ENCODE assay signal across 8 mouse cellular contexts in genomic region chr9:108569381-108570206, GRCm38 (mm10). TPM values are rescaled to one million over a fixed set of nuclear protein-coding genes. Genes with fewer than 3 reads are reported as not detected.
DNase-seq lines count a peak whose midpoint lies in the region; ATAC-seq and TF ChIP-seq lines count a peak whose summit lies in the region.

TSS of gene Dalrd3 (plus strand) at chr9:108569886.

- no peak for TF ChIP-seq CTCF in midbrain, postnatal 0 days (IDR thresholded peaks at IDR 0.05)

- no peaks in the 10 kb centered on the region for H3K27me3 ChIP-seq in embryonic facial prominence, embryonic 12.5 days
- no peaks in the 10 kb centered on the region for H3K27me3 ChIP-seq in limb, embryonic 14.5 days (ENCODE audit: control insufficient read depth, insufficient read depth, low read length)
- no peaks in the 10 kb centered on the region for H3K27me3 ChIP-seq in midbrain, postnatal 0 days (ENCODE audit: insufficient read depth, low read length)

- H3K4me3 ChIP-seq in embryonic facial prominence, embryonic 12.5 days: peak within 1 kb of the TSS; percentile 60
- H3K4me3 ChIP-seq in limb, embryonic 14.5 days (replicated peaks; ENCODE audit: low read length): peak within 1 kb of the TSS; percentile 62
- H3K4me3 ChIP-seq in midbrain, postnatal 0 days (ENCODE audit: low read depth, low read length): peak within 1 kb of the TSS; percentile 57

- peaks cover 48% of the 10 kb centered on the region for H3K36me3 ChIP-seq in embryonic facial prominence, embryonic 12.5 days
- H3K36me3 ChIP-seq in limb, embryonic 14.5 days (ENCODE audit: control insufficient read depth, insufficient read depth, low read length): peaks cover 48% of the 10 kb centered on the region
- H3K36me3 ChIP-seq in midbrain, postnatal 0 days (ENCODE audit: insufficient read depth, low read length): peaks cover 43% of the 10 kb centered on the region

- peak within 1 kb of the TSS; percentile 98 for H3K4me2 ChIP-seq in embryonic facial prominence, embryonic 12.5 days (replicated peaks)
- peak within 1 kb of the TSS; percentile 99 for H3K4me2 ChIP-seq in limb, embryonic 14.5 days (replicated peaks; ENCODE audit: low read depth, low read length, severe bottlenecking)
- H3K4me2 ChIP-seq in midbrain, postnatal 0 days (ENCODE audit: low read depth, low read length, poor library complexity, severe bottlenecking): peak within 1 kb of the TSS; percentile 99

- TF ChIP-seq POLR2A in limb, embryonic 14.5 days (IDR thresholded peaks at IDR 0.05; ENCODE audit: borderline replicate concordance, extremely low read depth, insufficient read depth, insufficient read length): no peak

- H3K4me1 ChIP-seq in embryonic facial prominence, embryonic 12.5 days: peaks cover 41% of the 10 kb centered on the region
- peaks cover 16% of the 10 kb centered on the region for H3K4me1 ChIP-seq in limb, embryonic 14.5 days (ENCODE audit: control insufficient read depth, insufficient read depth, low read length)
- H3K4me1 ChIP-seq in midbrain, postnatal 0 days (ENCODE audit: insufficient read depth, low read length): peaks cover 15% of the 10 kb centered on the region

- peak within 1 kb of the TSS; percentile 74 for H3K27ac ChIP-seq in embryonic facial prominence, embryonic 12.5 days
- peak within 1 kb of the TSS; percentile 67; the same call in 1 of the 2 replicates for H3K27ac ChIP-seq in limb, embryonic 14.5 days (replicated peaks; ENCODE audit: low read depth, low read length)
- H3K27ac ChIP-seq in midbrain, postnatal 0 days (ENCODE audit: low read depth, low read length): peak within 1 kb of the TSS; percentile 64

- ATAC-seq in embryonic facial prominence, embryonic 12.5 days (ENCODE audit: insufficient number of reproducible peaks, insufficient read depth, low FRiP score, low TSS enrichment): peak; percentile 53
- ATAC-seq in limb, embryonic 14.5 days (ENCODE audit: low FRiP score, low read depth): peak; percentile 70
- peak; percentile 29 for ATAC-seq in midbrain, postnatal 0 days (ENCODE audit: low FRiP score)

- 6% methylated on average over 42 of the region's 42 CpGs for WGBS in embryonic facial prominence, embryonic 12.5 days
- WGBS in limb, embryonic 14.5 days: 7% methylated on average over 35 of the region's 42 CpGs
- 6% methylated on average over 42 of the region's 42 CpGs for WGBS in midbrain, postnatal 0 days

- peak within 1 kb of the TSS; percentile 71 for H3K9ac ChIP-seq in embryonic facial prominence, embryonic 12.5 days
- H3K9ac ChIP-seq in limb, embryonic 14.5 days (ENCODE audit: low read depth, low read length, severe bottlenecking): peak within 1 kb of the TSS; percentile 63
- peak within 1 kb of the TSS; percentile 60 for H3K9ac ChIP-seq in midbrain, postnatal 0 days (replicated peaks; ENCODE audit: low read length, poor library complexity, severe bottlenecking)

- no peaks in the 10 kb centered on the region for H3K9me3 ChIP-seq in embryonic facial prominence, embryonic 12.5 days
- H3K9me3 ChIP-seq in limb, embryonic 14.5 days (ENCODE audit: control insufficient read depth, low read length): no peaks in the 10 kb centered on the region
- no peaks in the 10 kb centered on the region for H3K9me3 ChIP-seq in midbrain, postnatal 0 days (ENCODE audit: low read length)

- DNase-seq in 3134 (ENCODE audit: extremely low read depth, insufficient read length, low spot score): peak; percentile 97
- DNase-seq in adrenal gland, postnatal 25 days: peak; percentile 91
- DNase-seq in heart, adult 11 months: peak; percentile 99
- peak; percentile 91 for DNase-seq in kidney, adult 18-20 months
- peak; percentile 97 for DNase-seq in limb, embryonic 14.5 days (ENCODE audit: low spot score)
- DNase-seq in midbrain, postnatal 0 days (ENCODE audit: low spot score): peak; percentile 97
- peak; percentile 73 to 78 for DNase-seq in spleen, postnatal 14 days (ENCODE audit: low spot score in 2 of 2)

RNA-seq across cellular contexts. Expression of gene Dalrd3, which starts in this region (rescaled TPM):
- total RNA-seq in adrenal gland, postnatal 25 days (2021): 79.2 and 85.4 TPM in 2 replicates
- polyA plus RNA-seq in embryonic facial prominence, embryonic 12.5 days (2016; fragmentation: Nextera tagmentation; extraction: Ambion mirVana): 199 and 207 TPM in 2 replicates
- polyA plus RNA-seq in limb, embryonic 14.5 days (2012; rRNA removed): 144 and 198 TPM in 2 replicates
- 124 and 132 TPM in 2 replicates for polyA plus RNA-seq in limb, embryonic 14.5 days (2014; fragmentation: Nextera tagmentation; extraction: Ambion mirVana)
- 98.3 and 119 TPM in 2 replicates for total RNA-seq in midbrain, postnatal 0 days (2014; rRNA removed)
- polyA plus RNA-seq in midbrain, postnatal 0 days (2015; fragmentation: Nextera tagmentation; extraction: Ambion mirVana): 310 and 313 TPM in 2 replicates

Comparison
In these comparisons a context has a peak if more than half of its experiments do, and no peak if none do; other contexts are left out.
1. Peak in every context shown above with its lines: DNase-seq, ATAC-seq, H3K4me3 ChIP-seq and H3K27ac ChIP-seq.